Mouse (Mus musculus): ENCODE data around the gene Defb29.

- TF ChIP-seq CTCF (IDR thresholded peaks at IDR 0.05; ENCODE audit: borderline replicate concordance, insufficient read depth, low read length) (no peak), POLR2A (IDR thresholded peaks at IDR 0.05; ENCODE audit: low read depth, low read length) (no peak)
Measured at GRCm38 (mm10) chr2:152570313-152570712, 30.4 kb upstream of the Defb29 start.

All from embryonic fibroblast, embryonic 13.5 days (primary cell).